Mouse (Mus musculus): ENCODE data around the gene Aox4.

- TF ChIP-seq CTCF (IDR thresholded peaks at IDR 0.05; ENCODE audit: borderline replicate concordance, extremely low read depth, insufficient read depth, insufficient read length) (no peak), POLR2A (IDR thresholded peaks at IDR 0.05; ENCODE audit: borderline replicate concordance, extremely low read depth, insufficient read depth, insufficient read length, poor library complexity, severe bottlenecking) (no peak)
These were observed 17.9 kb downstream of the Aox4 start for GRCm38 (mm10) chr1:58228086-58228485.
